Mouse (Mus musculus): ENCODE measurements around the gene Vsx2. TPM values are rescaled to one million over a fixed set of nuclear protein-coding genes. Genes with fewer than 3 reads are reported as not detected.
"Not testable (repeated sequence)": the region's sequence is repeated elsewhere in the genome, so short reads cannot be mapped to it uniquely, and the experiment has no call there.

Vsx2 gene
- not detected in 2 replicates for polyA plus RNA-seq (2012; rRNA removed)

GRCm38 (mm10) chr12:84569336-84569970, at the start of gene Vsx2:
Vsx2 (plus strand) TSS chr12:84569762.
- 12% methylated on average over 25 of the region's 25 CpGs for WGBS
- no peak for DNase-seq (ENCODE audit: low read depth, low spot score)

GRCm38 (mm10) chr12:84523728-84524127, 45.8 kb upstream of the Vsx2 start:
- DNase-seq (ENCODE audit: low read depth, low spot score), result no peak

GRCm38 (mm10) chr12:84524147-84525050, 45.2 kb upstream of the Vsx2 start:
- WGBS, result 54% methylated on average over 11 of the region's 11 CpGs

More at GRCm38 (mm10) chr12:84523728-84524127, 45.8 kb upstream of the Vsx2 start:
- 48% methylated on average over 3 of the region's 3 CpGs for WGBS

GRCm38 (mm10) chr12:84525422-84525821, 44.1 kb upstream of the Vsx2 start:
- 65% methylated on average over 12 of the region's 12 CpGs for WGBS
- no peak for DNase-seq (ENCODE audit: low read depth, low spot score)

More at GRCm38 (mm10) chr12:84524147-84525050, 45.2 kb upstream of the Vsx2 start:
- DNase-seq (ENCODE audit: low read depth, low spot score), result no peak

GRCm38 (mm10) chr12:84530426-84530825, 39.1 kb upstream of the Vsx2 start:
- WGBS, result 66% methylated on average over 5 of the region's 5 CpGs
- DNase-seq (ENCODE audit: low read depth, low spot score), result no peak

GRCm38 (mm10) chr12:84531906-84532829, 37.4 kb upstream of the Vsx2 start:
- no peak for DNase-seq (ENCODE audit: low read depth, low spot score)
- WGBS, result 89% methylated on average over 13 of the region's 13 CpGs

- 90% methylated on average over 8 of the region's 8 CpGs for WGBS
Measured at GRCm38 (mm10) chr12:84532830-84533199, 36.7 kb upstream of the Vsx2 start.

GRCm38 (mm10) chr12:84533706-84534486, 35.7 kb upstream of the Vsx2 start:
- DNase-seq (ENCODE audit: low read depth, low spot score), result no peak
- 88% methylated on average over 7 of the region's 7 CpGs for WGBS

More at GRCm38 (mm10) chr12:84532830-84533199, 36.7 kb upstream of the Vsx2 start:
- DNase-seq (ENCODE audit: low read depth, low spot score), result no peak

GRCm38 (mm10) chr12:84539537-84539936, 30.0 kb upstream of the Vsx2 start:
- not testable (repeated sequence) for DNase-seq (ENCODE audit: low read depth, low spot score)
- 96% methylated on average over 3 of the region's 3 CpGs for WGBS

- WGBS, result 92% methylated on average over 11 of the region's 11 CpGs
Measured at GRCm38 (mm10) chr12:84541391-84541958, 28.1 kb upstream of the Vsx2 start.

GRCm38 (mm10) chr12:84546028-84546427, 23.5 kb upstream of the Vsx2 start:
- 5% methylated on average over 12 of the region's 12 CpGs for WGBS
- no peak for DNase-seq (ENCODE audit: low read depth, low spot score)

More at GRCm38 (mm10) chr12:84541391-84541958, 28.1 kb upstream of the Vsx2 start:
- DNase-seq (ENCODE audit: low read depth, low spot score), result no peak

GRCm38 (mm10) chr12:84546577-84547085, 22.9 kb upstream of the Vsx2 start:
- 91% methylated on average over 2 of the region's 2 CpGs for WGBS

GRCm38 (mm10) chr12:84548251-84548650, 21.3 kb upstream of the Vsx2 start:
- WGBS, result 59% methylated on average over 8 of the region's 8 CpGs
- DNase-seq (ENCODE audit: low read depth, low spot score), result no peak

More at GRCm38 (mm10) chr12:84546577-84547085, 22.9 kb upstream of the Vsx2 start:
- no peak for DNase-seq (ENCODE audit: low read depth, low spot score)

GRCm38 (mm10) chr12:84555218-84555617, 14.3 kb upstream of the Vsx2 start:
- DNase-seq (ENCODE audit: low read depth, low spot score), result no peak
- WGBS, result 44% methylated on average over 8 of the region's 8 CpGs

- no peak for DNase-seq (ENCODE audit: low read depth, low spot score)
- WGBS, result 51% methylated on average over 4 of the region's 4 CpGs
Measured at GRCm38 (mm10) chr12:84562558-84562957, 7.0 kb upstream of the Vsx2 start.

GRCm38 (mm10) chr12:84567576-84567975, 2.0 kb upstream of the Vsx2 start:
- 48% methylated on average over 6 of the region's 6 CpGs for WGBS

GRCm38 (mm10) chr12:84569976-84570693, 573 bp downstream of the Vsx2 start:
- DNase-seq (ENCODE audit: low read depth, low spot score), result no peak
- WGBS, result 4% methylated on average over 40 of the region's 40 CpGs

More at GRCm38 (mm10) chr12:84567576-84567975, 2.0 kb upstream of the Vsx2 start:
- no peak for DNase-seq (ENCODE audit: low read depth, low spot score)
